Mouse (Mus musculus): Measurements from ENCODE around the gene Olfr1178.

Olfr1178 gene

DNA sequence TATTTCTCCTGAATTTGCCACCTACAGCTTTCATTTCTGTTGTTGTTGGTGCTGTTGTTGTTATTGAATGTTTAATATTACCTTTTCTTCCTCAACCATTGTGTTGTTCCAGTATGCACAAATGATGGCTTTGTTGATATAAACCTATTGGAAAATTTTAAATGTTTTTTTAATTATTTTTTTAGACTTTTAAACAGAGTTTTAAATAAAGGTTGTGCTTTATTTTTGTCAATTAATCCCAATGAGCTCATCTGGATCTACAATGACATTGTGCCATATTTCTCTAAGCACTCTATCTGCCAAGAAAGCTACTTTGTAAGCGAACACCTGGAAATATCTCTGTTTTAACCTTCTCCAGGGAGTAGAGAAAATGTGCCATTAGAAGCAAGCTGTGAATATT is at the start of gene Olfr1178:
Olfr1178 (plus strand) TSS at position 301 of the 400 bp plus-strand sequence.
- no peak for DNase-seq

DNA sequence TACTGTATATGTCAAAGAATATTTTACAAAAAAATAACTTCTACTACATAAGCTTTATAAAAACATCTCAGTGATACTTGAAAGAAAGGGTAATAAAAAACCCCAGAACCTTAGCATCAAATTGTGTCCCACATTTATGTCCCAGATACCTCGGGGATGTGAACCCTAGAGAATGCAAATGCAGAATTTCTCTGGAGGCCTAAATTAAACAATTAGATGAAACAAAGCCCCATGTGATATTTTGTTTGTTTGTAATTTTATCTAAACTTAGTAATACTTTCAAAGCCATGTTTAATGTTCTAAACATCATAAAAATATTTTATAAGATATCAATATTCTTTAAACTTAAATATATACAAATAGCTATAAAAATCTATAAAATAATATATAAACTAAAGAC is 40.5 kb upstream of the Olfr1178 start, which contains the start of gene Olfr1177-ps:
Olfr1177-ps (minus strand) TSS at position 101 of the 400 bp plus-strand sequence.
- no peak for DNase-seq

DNA sequence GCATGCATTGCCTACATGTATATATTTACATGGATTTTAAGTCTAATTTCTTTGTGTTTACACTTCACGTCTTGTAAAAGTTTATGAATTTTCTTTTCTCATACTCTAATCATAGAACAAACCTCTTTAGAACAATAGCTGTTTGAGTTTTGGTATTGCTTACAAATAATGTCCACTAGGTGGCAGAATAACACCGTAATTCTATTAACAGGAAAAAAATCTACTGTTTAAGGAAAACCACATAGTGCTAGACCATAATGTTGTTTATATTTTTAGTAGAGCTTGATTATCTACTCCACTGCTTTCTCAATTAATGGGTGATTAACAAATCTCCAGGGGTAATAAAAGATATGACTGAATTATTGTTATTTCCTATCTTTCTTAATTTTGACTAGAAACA is 30.6 kb upstream of the Olfr1178 start:
- no peak for DNase-seq

DNA sequence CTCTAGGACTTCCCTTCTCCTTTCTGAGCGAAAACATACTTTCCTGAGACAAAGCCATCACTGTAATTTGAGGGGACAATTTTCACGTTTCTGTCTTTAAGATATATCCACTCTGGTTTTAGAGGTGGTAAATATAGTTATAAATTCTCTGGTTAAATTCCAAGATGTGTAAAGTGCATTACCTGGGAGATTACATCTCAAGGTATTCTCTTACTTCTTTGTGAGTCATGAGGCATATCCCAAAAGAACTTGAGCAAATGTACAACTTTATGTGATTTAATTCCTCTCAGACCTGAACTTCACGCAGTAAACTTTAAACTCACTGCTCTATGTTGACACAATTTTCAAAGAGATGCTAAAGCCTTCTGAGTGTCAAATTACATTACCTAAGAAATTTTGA is 19.5 kb downstream of the Olfr1178 start, which contains the start of gene Olfr1179:
Olfr1179 (minus strand) TSS at position 101 of the 400 bp plus-strand sequence.
- no peak for DNase-seq

DNA sequence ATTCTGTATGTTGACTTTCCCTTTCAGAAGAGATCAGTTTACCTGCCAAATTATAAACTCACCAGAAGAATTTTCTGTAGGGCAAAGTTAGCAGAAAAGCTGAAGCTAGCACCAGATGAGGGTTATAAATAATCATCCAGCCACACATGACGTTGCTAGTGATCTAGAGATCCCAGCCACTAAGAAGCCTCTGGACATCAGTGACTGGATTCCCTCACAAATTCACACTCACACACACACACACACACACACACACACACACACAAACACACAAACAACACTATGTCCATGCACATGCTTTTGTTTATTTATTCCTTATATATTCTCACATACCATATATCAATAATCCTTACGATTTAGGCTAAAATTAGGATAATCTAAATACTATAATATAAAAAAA is 32.2 kb downstream of the Olfr1178 start, which contains the start of gene Olfr1180:
Olfr1180 (minus strand) TSS at position 101 of the 400 bp plus-strand sequence.
- DNase-seq, result no peak

DNA sequence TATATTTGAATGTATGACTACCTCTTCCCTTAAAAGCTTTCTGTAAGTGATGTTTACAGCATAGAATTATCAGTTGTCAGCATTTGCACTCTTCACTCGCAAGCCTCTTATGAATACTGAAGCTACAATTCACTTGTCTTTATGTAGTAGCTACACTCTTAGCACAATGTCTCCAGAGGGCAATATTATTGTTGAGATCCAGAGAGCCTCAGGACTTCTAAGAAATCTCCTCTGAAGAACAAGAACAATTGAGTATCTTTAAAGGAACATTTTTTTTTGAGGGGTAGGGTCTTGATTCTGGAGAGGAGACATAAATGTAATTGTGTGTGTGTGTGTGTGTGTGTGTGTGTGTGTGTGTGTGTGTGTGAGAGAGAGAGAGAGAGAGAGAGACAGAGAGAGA is 39.2 kb downstream of the Olfr1178 start, which contains the start of gene Olfr1181:
Olfr1181 (minus strand) TSS at position 101 of the 400 bp plus-strand sequence.
- no peak for DNase-seq

DNA sequence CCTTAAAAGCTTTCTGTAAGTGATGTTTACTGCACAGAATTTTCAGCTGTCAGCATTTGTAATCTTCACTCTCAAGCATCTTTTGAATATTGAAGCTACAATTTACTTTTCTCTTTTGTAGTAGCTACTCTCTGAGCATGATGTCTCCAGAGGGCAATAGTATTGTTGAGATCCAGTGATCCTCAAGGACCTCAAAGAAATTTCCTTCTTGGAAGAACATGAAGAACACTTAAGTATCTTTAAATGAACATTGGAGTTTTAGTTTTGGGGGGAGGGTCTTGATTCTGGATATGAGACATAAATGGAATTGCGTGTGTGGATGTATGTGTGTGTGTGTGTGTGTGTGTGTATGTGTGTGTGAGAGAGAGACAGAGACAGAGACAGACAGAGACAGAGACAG is 62.2 kb downstream of the Olfr1178 start, which contains the start of gene Gm13757:
Gm13757 (minus strand) TSS at position 101 of the 400 bp plus-strand sequence.
- DNase-seq, result no peak
